Mouse (Mus musculus) duodenum, adult 2 months (tissue): ENCODE results near the gene Agap3. TPM values are rescaled to one million over a fixed set of nuclear protein-coding genes. Genes with fewer than 3 reads are reported as not detected.

Source experiments
- polyA plus RNA-seq: library from polyadenylated mRNA; depleted of rRNA; stranded (reverse); fragments of >200 nt; gene quantifications from 2 replicates; pipeline ENCODE4 v1.2.3, GENCODE M21; 2012; ENCODE audit warnings: low replicate concordance; rRNA removed

Agap3 gene
- polyA plus RNA-seq: 37.9 and 65.7 TPM in 2 replicates

GRCm38 (mm10) chr5:24452030-24452690 is at the start of gene Agap3:
Agap3 (plus strand) TSS chr5:24452177.

GRCm38 (mm10) chr5:24413042-24413693 is 38.8 kb upstream of the Agap3 start, which contains the start of gene Asic3:
Asic3 (plus strand) TSS chr5:24413392.

DNA sequence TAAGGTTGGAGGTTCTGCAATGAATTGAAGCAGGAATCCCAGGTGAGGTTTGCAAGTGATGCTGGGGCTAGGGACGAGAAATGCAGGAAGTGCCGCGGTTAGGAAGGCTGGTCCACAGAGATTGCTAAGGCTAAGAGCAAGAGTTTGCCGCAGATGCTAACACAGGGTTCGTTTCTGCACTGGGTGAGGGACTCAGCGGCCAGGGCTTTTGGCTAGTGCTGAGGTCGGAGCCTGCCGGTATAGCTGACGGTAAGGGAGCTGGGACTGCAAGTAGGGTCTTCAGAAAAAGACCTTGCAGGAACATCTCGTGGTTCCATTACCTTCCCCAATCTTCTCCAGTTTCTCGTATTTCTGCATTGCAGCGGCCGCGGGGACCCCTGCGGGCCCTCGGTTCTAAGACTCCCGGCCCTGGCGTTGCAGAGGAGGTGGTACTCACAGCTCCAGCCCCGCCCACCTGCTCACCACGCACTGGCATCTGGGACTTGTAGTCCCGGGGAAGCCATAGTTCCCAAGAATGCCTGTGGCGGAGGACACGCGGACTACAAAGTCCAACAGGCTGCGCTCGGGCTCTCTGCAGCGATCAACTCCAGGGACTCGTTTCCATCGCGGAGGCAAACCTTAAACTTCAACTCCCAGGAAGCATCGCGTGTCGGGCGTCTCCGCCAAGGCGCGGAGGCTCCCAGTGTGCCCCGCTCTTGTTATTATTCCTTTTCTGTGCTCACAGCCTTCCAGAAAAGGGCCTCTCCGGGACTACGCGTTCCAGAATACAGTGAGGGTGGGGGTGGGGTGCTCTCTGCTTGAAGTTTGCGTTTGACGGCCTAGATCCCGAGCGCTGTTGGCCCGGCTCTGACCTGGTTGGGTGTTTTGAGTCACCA is 28.6 kb upstream of the Agap3 start, which contains the start of the genes Cdk5 and Slc4a2:
TSS of gene Cdk5 (minus strand) at position 402 of the 875 bp plus-strand sequence.
TSS of gene Slc4a2 (plus strand) at position 709 of the 875 bp plus-strand sequence.

GRCm38 (mm10) chr5:24444746-24445427 is 7.1 kb upstream of the Agap3 start, which contains the start of gene Fastk:
Fastk (minus strand) TSS chr5:24445287.

DNA sequence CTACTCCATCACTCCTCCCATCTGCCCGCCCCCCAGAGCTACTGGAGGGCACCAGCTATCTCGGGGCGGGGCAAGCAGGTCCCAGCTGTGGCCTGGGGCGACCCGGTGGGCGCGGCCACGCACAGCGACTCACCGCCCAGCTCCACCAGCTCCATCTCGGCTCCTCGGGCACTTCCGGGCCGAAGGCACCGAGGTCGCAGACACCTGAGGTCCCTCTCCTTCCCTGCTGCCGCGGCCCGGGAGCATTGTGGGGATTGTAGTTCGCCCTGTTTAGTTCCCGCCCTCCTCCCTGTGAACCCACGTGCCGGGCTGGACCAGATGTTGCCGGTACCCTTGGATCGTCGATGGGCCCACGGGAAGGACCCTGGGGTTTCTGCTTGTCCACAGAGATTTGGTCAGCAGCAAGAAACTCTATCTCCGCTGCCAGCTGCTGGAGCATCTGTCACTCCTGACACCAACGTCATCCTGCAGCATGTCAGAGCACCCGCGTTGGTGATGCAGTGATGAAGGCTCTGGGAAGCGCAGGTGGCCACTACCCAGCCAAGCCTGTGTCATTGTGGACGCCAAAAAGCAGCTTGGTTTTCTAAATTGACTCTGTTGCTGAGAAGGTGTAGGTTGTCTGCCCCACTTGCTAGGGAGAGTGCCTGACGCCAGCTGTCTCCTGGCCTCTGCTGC is 4.2 kb upstream of the Agap3 start, which contains the start of gene Tmub1:
TSS of gene Tmub1 (minus strand) at position 231 of the 675 bp plus-strand sequence.

DNA sequence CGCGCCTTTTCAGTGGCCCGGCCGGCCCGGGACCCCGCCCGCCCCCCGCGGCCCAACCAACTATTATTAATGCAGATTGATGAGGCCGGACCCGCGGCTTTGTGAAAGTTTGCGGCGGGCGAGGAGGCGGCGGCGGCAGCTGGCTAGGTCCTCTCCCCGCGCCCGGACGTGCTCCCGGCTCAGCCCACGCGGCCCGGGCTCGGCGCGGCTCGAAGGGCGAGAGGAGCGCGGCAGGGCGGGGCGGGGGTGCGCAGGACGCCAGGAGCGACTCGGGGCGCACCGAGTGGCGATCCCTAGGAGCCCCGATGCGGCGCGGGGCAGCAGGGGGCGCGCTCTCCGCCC is 74.9 kb downstream of the Agap3 start, which contains the start of gene Gbx1:
TSS of gene Gbx1 (minus strand) at position 314 of the 342 bp plus-strand sequence.

GRCm38 (mm10) chr5:24540387-24541143 is 88.6 kb downstream of the Agap3 start, which contains the start of gene Asb10:
Asb10 (minus strand) TSS chr5:24540978.

Other genes with a start within 250 kb of the Agap3 start
- 28.0 and 30.1 TPM in 2 replicates for gene Kcnh2, start 100.6 kb upstream of the Agap3 start, polyA plus RNA-seq
- 4.7 and 4.9 TPM in 2 replicates for gene Nos3, start 87.4 kb upstream of the Agap3 start, polyA plus RNA-seq
- 0.71 and 1.4 TPM in 2 replicates for gene Atg9b, start 60.0 kb upstream of the Agap3 start, polyA plus RNA-seq
- 85.8 and 114 TPM in 2 replicates for gene Abcb8, start 58.5 kb upstream of the Agap3 start, polyA plus RNA-seq
- gene Asic3, start 38.8 kb upstream of the Agap3 start, polyA plus RNA-seq: 1.3 and 1.6 TPM in 2 replicates
- 50.7 and 63.3 TPM in 2 replicates for gene Cdk5, start 28.6 kb upstream of the Agap3 start, polyA plus RNA-seq
- gene Slc4a2, start 28.3 kb upstream of the Agap3 start, polyA plus RNA-seq: 70.2 and 100 TPM in 2 replicates
- gene Fastk, start 6.9 kb upstream of the Agap3 start, polyA plus RNA-seq: 318 and 383 TPM in 2 replicates
- 110 and 188 TPM in 2 replicates for gene Tmub1, start 4.3 kb upstream of the Agap3 start, polyA plus RNA-seq
- gene Gbx1, start 75.0 kb downstream of the Agap3 start, polyA plus RNA-seq: not detected in 2 replicates
- gene Asb10, start 88.8 kb downstream of the Agap3 start, polyA plus RNA-seq: 0.18 and 0.43 TPM in 2 replicates
- gene 4931409K22Rik, start 104.6 kb downstream of the Agap3 start, polyA plus RNA-seq: not detected in 2 replicates
- 34.5 and 40.4 TPM in 2 replicates for gene Abcf2, start 125.3 kb downstream of the Agap3 start, polyA plus RNA-seq
- 19.2 and 29.3 TPM in 2 replicates for gene Chpf2, start 134.6 kb downstream of the Agap3 start, polyA plus RNA-seq
- 18.3 and 24.5 TPM in 2 replicates for gene Smarcd3, start 172.2 kb downstream of the Agap3 start, polyA plus RNA-seq
- 26.2 and 41.5 TPM in 2 replicates for gene Nub1, start 233.4 kb downstream of the Agap3 start, polyA plus RNA-seq